Mouse (Mus musculus): ENCODE data around the gene Nmnat1.
A peak's percentile ranks its signal among the peaks of the same experiment; 100 is the strongest.
"Not testable (repeated sequence)": the region's sequence is repeated elsewhere in the genome, so short reads cannot be mapped to it uniquely, and the experiment has no call there.

Gene Nmnat1

GRCm38 (mm10) chr4:149489415-149490240 lies 4.6 kb upstream of the Nmnat1 start:
- no peak for DNase-seq (ENCODE audit: low spot score)

GRCm38 (mm10) chr4:149487729-149488128 lies 2.7 kb upstream of the Nmnat1 start:
- DNase-seq (ENCODE audit: low spot score): no peak

DNA sequence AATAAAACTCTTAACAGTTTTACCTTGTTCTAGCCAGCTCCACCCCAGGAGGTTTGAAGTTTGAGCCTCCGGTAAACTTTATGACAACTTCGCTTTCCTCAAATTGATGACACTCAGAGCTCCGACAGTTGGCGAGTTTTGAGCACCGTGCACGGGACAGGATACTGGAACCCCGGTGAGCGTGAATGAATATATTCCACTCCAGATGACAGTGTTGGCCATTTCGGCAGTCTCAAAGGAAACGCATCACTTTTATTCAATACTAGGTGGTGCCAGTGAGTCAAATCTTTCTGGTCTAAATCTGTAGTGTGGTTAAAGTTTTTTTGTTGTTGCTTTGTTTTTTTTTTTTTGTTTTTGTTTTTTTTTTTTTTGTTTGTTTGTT lies 814 bp upstream of the Nmnat1 start:
- no peak for DNase-seq (ENCODE audit: low spot score)

DNA sequence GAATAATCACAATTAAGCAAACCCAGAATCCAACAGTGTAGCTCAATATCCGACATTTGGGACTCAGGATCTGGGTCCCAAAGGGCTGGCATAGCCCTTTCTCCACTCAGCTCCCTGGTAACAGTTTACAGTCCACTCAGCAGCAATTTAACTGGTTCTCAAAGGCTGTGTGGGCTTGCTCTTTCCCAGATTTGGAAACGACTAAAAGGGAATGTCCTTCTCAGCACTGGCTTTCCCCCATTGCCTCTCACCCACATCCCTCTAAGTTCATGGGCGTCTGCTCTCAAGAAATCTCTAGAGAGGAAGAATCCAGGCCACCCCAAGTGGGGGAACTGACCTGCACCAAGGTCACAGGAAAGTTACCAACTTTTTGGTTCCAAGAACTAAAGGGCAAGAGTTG lies 436 bp downstream of the Nmnat1 start:
- no peak for DNase-seq (ENCODE audit: low spot score)

DNA sequence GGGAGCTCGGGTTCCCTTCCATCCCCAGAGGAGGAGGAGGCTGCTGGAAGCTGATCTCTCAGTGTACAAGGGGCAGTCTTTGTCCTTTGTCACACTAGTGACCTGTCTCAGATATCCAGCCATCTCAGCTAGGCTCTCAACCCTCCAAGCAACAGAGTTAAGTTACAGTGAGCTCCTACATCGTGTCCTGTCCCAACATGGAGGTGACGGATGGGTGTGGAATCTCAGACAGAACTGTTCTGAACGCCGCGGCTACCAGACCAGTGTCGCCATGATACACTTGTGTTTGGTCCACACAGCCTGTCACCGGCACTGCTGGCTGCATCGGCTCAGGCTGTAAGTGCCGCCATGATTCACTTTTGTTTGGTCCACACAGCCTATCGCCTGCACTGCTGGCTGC lies 7.9 kb downstream of the Nmnat1 start, which contains the start of gene Tmem274:
TSS of gene Tmem274 (plus strand) at position 301 of the 400 bp plus-strand sequence.
- DNase-seq (ENCODE audit: low spot score): no peak

DNA sequence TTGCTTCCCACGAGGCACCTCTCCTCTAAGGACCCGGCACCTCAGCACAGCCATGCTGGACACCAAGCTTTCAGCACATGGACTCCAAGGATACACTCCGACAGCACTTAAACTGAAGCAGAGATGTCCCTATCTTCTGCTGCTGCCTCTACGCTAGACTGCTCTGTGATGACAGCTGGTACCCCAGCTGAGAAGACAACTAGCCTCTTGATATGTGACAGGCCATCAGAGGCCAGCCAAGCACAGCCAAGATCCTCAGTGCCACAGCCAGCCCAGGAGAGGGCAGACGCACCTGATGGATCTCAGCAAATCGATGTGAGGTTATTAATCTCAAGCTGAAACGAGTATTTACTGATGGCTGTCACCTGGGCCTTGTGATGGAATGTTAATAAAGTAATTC lies 9.9 kb downstream of the Nmnat1 start:
- DNase-seq (ENCODE audit: low spot score): no peak

DNA sequence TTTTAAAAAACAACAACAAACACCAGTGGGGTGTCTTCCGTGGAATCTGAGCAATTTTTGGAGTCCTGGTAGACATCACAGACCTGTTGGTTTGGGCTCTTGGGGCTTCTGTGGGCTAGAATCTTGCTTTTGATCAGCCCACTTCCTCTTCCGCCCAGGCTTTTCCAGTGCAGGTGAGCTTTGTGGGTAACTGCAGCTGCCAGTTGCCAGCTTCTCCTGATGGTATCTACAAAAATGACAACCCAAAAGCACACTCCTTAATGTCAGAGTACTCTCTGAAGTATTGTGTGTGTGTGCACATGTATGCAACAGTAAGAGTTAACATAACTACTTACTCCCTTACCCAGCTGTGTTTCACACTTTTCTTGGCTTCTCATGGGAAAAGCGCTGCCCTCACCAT lies 15.4 kb downstream of the Nmnat1 start:
- DNase-seq (ENCODE audit: low spot score): no peak

GRCm38 (mm10) chr4:149463435-149463950 lies 21.5 kb downstream of the Nmnat1 start:
- DNase-seq (ENCODE audit: low spot score): peak; percentile 40

DNA sequence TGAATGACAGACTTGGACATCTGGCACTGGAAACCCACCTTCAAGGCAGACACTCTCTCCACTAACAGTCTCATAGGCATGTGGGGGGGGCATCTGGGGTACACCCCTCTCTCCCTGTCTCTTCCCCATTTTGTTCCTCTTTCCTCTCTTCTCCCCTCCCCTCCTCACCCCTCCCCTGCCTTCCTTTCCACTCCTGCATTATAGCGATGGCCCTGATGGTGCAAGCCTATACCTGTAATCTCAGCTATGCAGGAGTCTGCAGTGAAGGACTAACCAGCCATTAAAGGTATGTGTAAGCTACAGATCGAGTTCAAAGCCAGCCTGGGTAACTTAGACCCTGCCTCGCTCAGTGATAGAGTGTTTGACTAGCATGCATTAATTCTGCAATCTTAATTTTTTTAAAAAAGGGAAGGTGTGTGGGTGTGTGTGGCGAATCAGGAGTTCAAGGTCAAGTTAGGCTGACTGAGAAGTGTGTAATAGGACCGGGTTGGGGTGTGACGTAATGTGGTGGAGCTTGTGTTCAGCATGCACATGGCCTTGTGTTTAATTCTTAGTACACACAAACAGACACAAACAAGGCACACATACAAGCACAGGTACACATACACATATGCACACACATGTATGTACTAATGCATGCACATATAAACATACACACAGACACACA lies 22.6 kb downstream of the Nmnat1 start:
- DNase-seq (ENCODE audit: low spot score): no peak

GRCm38 (mm10) chr4:149461579-149462304 lies 23.3 kb downstream of the Nmnat1 start:
- no peak for DNase-seq (ENCODE audit: low spot score)

- not testable (repeated sequence) for DNase-seq (ENCODE audit: low spot score)
Observed at GRCm38 (mm10) chr4:149460475-149460874, 24.5 kb downstream of the Nmnat1 start.

DNA sequence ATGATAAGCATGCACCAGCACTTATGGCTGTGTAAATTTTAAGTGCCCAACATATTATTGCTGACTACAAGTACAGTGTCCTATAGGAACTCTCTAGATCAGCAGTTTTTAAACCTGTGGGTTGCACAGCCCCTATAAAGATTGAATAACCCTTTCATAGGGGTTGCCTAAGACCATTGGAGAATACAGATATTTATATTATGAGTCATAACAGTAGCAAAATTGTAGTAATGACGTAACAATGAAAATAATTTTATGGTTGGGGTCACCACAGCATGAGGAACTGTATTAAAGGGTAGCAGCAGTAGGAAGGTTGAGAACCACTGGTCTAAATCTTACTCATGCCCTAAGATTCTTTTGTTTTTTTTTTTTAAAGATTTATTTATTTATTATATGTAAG lies 25.6 kb downstream of the Nmnat1 start:
- no peak for DNase-seq (ENCODE audit: low spot score)

DNA sequence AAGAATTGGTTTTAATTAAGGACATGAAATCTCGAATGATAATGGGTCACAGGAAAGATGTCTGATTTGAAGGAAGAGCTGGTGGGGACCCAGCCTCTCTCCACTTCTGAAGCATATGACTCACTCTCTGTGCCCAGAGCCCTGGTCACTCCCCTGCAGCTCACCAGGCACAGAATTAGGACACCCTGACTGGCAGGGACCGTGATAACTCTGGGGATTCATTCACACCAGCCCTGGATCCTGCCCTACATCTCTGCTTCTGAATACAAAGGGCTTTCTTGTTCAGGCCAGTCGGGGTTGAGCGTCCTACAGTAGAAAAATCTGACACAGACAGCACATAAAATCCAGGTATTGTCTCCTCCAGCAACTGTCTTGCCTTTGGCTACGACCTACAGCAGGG lies 26.5 kb downstream of the Nmnat1 start:
- DNase-seq (ENCODE audit: low spot score): no peak

DNA sequence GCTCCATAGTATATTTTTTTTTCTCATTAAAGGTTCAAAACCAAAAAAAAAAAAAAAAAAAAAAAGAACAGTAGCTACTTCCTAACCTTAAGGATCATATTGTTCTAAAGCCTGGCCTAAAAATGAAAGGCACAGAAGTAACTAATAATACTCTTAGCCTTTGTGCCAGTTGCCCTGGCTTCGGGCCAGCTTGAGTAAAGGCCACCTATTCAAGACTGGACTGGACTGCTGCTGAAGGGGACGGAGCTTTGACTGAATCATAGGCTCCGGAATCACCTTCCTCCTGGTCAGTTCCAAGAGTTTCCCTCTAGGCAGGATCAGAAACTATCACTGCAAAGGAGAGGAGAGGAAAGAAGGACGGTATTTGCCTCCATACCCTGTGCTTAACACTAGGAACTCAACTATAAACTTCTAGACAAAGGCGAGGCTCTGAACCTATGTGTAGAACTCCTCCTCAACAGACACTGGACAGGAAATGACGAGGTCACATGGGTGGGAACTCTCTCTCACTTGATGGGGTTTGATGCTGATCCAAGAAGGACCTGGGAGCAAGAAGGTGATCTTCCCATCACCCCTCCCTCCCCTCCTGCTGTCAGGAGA lies 27.1 kb downstream of the Nmnat1 start:
- DNase-seq (ENCODE audit: low spot score): peak; percentile 64

DNA sequence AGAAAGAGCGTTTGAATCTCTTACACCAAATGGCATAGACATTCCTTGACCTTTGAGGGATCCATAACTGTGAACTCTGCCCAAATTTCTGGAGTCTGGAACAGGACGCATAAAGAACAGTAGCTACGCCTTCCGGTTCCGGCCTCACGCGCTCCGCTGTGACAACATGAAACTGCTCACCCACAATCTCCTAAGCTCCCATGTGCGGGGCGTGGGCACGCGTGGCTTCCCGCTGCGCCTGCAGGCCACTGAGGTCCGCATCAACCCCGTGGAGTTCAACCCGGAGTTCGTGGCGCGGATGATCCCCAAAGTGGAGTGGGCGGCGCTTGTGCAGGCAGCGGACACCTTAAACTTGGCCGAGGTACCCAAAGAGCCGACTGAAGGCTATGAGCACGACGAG lies 27.8 kb downstream of the Nmnat1 start:
- DNase-seq (ENCODE audit: low spot score): not testable (repeated sequence)

- DNase-seq (ENCODE audit: low spot score): no peak
Observed at GRCm38 (mm10) chr4:149454879-149455278, 30.1 kb downstream of the Nmnat1 start, which contains the start of gene Rbp7. Gene Rbp7, minus strand, starts transcription at chr4:149454978.

DNA sequence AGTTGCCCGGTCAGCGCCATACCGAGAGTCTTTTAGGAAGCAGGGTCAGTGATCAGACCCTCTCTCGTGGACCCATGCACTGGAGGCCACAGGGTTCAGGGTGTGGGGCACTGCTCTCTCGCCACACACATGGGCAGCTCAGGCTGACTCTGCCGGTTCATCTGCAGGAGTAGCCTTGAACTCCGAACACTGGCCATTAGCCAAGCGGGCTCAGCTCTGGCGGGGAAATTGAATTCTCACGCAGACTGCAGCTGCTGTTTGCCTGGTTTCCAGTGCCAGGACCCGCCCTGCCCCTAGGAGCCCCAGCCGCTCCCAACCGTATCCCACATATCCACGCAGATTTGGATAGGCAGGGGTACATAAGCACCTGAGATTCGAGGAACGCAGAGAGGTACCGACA lies 30.7 kb downstream of the Nmnat1 start:
- no peak for DNase-seq (ENCODE audit: low spot score)

GRCm38 (mm10) chr4:149453656-149454055 lies 31.3 kb downstream of the Nmnat1 start:
- peak; percentile 56 for DNase-seq (ENCODE audit: low spot score)

DNA sequence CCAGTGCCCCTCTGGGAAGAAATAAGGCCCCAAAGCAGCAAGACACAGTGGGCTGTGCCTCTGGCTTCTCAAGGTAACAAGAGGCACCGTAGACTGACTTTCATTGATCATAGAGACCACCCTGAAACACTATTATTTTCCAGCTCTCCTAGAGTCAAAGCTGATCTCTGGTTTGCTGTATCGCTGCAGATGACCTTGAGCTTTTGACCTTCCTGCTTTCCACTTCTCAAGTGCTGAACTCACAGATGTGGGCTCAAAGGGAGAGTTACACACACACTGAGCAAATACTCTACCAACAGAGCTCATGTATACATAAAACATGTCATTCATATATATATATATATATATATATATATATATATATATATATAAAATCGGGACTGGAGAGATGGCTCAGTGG lies 34.4 kb downstream of the Nmnat1 start:
- no peak for DNase-seq (ENCODE audit: low spot score)

DNA sequence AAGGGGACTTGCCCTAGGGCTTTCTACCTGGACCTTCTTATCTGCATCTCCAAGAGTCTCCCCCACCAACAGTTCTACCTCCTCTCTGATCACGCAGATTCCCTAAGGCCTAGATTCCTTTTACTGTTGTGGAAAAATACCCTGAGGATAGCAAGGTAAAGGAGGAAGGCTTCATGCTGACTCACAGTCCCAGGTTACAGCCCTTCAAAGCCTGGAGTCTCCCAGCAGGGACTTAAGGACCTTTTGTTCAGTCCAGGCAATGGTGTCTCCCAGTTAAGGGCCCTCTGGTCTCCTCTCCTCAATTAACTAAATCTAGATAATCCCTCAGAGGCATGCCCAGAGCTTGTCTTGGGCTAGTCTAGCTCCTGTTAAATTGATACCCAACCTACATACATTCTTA lies 38.7 kb downstream of the Nmnat1 start:
- no peak for DNase-seq (ENCODE audit: low spot score)

GRCm38 (mm10) chr4:149445868-149446267 lies 39.1 kb downstream of the Nmnat1 start:
- peak; percentile 42 for DNase-seq (ENCODE audit: low spot score)

All from urinary bladder, postnatal 14 days (tissue).